Mouse (Mus musculus) embryonic fibroblast, embryonic 13.5 days (primary cell): Measurements from ENCODE around the gene Smim24.

Experiments used
- CTCF ChIP-seq: IDR thresholded peaks from 2 replicates; pipeline ENCODE4 v1.5.1; 2011; ENCODE audit warnings: mild to moderate bottlenecking, control low read depth, low read length, moderate library complexity, borderline replicate concordance; ENCODE audit not compliant: insufficient read depth
- POLR2A ChIP-seq: IDR thresholded peaks from 2 replicates; pipeline ENCODE4 v1.6.1; 2011; ENCODE audit warnings: low read depth, mild to moderate bottlenecking, control low read depth, low read length, moderate library complexity

GRCm38 (mm10) chr10:81382039-81382438 is 10.8 kb upstream of the Smim24 start:
- TF ChIP-seq POLR2A (no peak), CTCF (no peak)
